Mouse (Mus musculus) right cerebral cortex, postnatal 25 days (tissue): Measurements from ENCODE around the gene Serinc4.
"Not testable (repeated sequence)": the region's sequence is repeated elsewhere in the genome, so short reads cannot be mapped to it uniquely, and the experiment has no call there.

ENCODE experiments used
- DNase-seq: peaks from one replicate; pipeline ENCODE4 v3.0.0; 2022

Gene Serinc4

GRCm38 (mm10) chr2:121456692-121457642 is at the start of gene Serinc4:
Serinc4 (minus strand) TSS chr2:121456781.
- peak; percentile 86 for DNase-seq

GRCm38 (mm10) chr2:121501550-121501949 is 45.0 kb upstream of the Serinc4 start:
- not testable (repeated sequence) for DNase-seq

GRCm38 (mm10) chr2:121484403-121484802 is 27.8 kb upstream of the Serinc4 start:
- DNase-seq, result not testable (repeated sequence)

- DNase-seq, result no peak
Measured at GRCm38 (mm10) chr2:121483576-121483975, 27.0 kb upstream of the Serinc4 start.

GRCm38 (mm10) chr2:121480916-121481315 is 24.3 kb upstream of the Serinc4 start:
- not testable (repeated sequence) for DNase-seq

- DNase-seq, result no peak
Measured at GRCm38 (mm10) chr2:121480498-121480897, 23.9 kb upstream of the Serinc4 start.

- DNase-seq, result no peak
Measured at GRCm38 (mm10) chr2:121477491-121478266, 21.1 kb upstream of the Serinc4 start.

- not testable (repeated sequence) for DNase-seq
Measured at GRCm38 (mm10) chr2:121475306-121475705, 18.7 kb upstream of the Serinc4 start.

- DNase-seq, result no peak
Measured at GRCm38 (mm10) chr2:121474180-121474535, 17.6 kb upstream of the Serinc4 start.

GRCm38 (mm10) chr2:121473301-121474179 is 17.0 kb upstream of the Serinc4 start, which contains the start of gene Mfap1b:
Mfap1b (minus strand) TSS chr2:121474067.
- peak; percentile 80 for DNase-seq

GRCm38 (mm10) chr2:121472783-121473182 is 16.2 kb upstream of the Serinc4 start:
- DNase-seq, result not testable (repeated sequence)

GRCm38 (mm10) chr2:121468982-121469381 is 12.4 kb upstream of the Serinc4 start:
- not testable (repeated sequence) for DNase-seq

GRCm38 (mm10) chr2:121460071-121460470 is 3.5 kb upstream of the Serinc4 start:
- no peak for DNase-seq

GRCm38 (mm10) chr2:121455534-121455933 is 1.0 kb downstream of the Serinc4 start:
- DNase-seq, result no peak

- no peak for DNase-seq
Measured at GRCm38 (mm10) chr2:121453917-121454316, 2.7 kb downstream of the Serinc4 start.

- no peak for DNase-seq
Measured at GRCm38 (mm10) chr2:121452990-121453389, 3.6 kb downstream of the Serinc4 start, which contains the start of gene Hypk. Hypk (plus strand) TSS chr2:121453290.

- DNase-seq, result no peak
Measured at GRCm38 (mm10) chr2:121452361-121452760, 4.2 kb downstream of the Serinc4 start.

- no peak for DNase-seq
Measured at GRCm38 (mm10) chr2:121450093-121450492, 6.5 kb downstream of the Serinc4 start.

GRCm38 (mm10) chr2:121449545-121450011 is 7.0 kb downstream of the Serinc4 start:
- no peak for DNase-seq

GRCm38 (mm10) chr2:121448739-121449535 is 7.6 kb downstream of the Serinc4 start, which contains the start of gene Serf2:
Serf2 (plus strand) TSS chr2:121449195.
- peak; percentile 100 for DNase-seq

- DNase-seq, result no peak
Measured at GRCm38 (mm10) chr2:121448136-121448535, 8.4 kb downstream of the Serinc4 start.
